Mouse (Mus musculus): ENCODE data around the gene Ranbp10.

Ranbp10 gene

GRCm38 (mm10) chr8:105788927-105789326 is 38.2 kb downstream of the Ranbp10 start:
- DNase-seq (ENCODE audit: extremely low read depth, low read depth), result no peak

DNA sequence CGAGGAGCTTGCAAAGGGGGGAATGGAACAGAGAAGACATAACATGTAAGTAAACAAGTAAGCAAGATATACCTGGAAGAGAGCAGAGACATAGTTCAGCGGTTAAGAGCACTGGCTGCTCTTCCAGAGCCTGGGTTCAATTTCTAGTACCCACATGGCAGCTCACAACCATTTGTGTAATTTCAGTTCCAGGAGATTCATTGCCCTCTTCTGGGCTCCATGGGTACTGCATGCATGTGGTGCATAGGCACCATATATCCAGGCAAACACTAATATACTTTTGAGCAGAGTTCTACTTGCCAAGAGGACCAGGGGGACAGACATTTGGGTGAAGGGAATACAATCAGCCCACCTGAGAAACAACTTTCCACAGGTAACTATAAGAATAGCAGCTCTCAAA is 38.9 kb downstream of the Ranbp10 start:
- DNase-seq (ENCODE audit: extremely low read depth, low read depth), result peak; percentile 54

- DNase-seq (ENCODE audit: extremely low read depth, low read depth), result no peak
Observed at GRCm38 (mm10) chr8:105780298-105780697, 46.9 kb downstream of the Ranbp10 start.

DNA sequence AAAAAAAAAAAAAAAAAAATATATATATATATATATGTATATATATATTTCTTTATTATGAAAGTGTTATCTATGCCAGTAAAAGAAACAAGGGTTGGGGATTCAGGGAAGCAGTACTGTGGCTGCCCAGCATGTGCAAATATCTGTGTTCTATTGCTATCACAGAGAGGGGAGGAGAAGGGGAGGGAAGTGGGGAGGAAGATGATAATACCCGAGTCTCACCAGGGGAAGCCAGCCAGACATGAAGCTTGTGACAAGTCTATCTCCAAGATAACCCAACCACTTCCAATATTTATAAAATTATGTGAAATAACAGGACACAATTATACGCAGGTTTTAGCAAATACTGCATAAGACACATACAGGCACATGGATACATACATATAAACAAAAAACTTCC is 49.3 kb downstream of the Ranbp10 start:
- DNase-seq (ENCODE audit: extremely low read depth, low read depth), result no peak

GRCm38 (mm10) chr8:105774498-105774897 is 52.7 kb downstream of the Ranbp10 start:
- no peak for DNase-seq (ENCODE audit: extremely low read depth, low read depth)

DNA sequence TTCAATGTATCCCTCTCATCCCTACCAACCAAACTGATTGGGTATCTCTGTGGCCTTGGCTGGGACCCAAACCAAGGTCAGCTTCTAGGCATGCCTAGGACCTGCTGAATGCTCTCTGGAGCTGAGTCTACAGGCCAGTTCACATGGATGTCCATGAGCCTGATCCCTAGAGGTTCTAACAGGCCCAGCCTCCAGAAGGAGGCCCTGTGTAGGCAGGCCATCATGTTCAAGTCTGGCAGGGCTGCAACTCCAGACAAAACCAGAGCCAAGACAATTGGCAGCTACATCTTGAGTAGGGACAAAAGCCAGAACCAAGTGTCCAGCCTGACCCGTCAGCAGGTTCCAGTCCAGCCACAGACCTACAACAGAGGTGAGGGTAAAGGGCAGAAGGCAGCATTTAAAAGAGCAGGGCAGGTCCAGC is 53.7 kb downstream of the Ranbp10 start:
- no peak for DNase-seq (ENCODE audit: extremely low read depth, low read depth)

DNA sequence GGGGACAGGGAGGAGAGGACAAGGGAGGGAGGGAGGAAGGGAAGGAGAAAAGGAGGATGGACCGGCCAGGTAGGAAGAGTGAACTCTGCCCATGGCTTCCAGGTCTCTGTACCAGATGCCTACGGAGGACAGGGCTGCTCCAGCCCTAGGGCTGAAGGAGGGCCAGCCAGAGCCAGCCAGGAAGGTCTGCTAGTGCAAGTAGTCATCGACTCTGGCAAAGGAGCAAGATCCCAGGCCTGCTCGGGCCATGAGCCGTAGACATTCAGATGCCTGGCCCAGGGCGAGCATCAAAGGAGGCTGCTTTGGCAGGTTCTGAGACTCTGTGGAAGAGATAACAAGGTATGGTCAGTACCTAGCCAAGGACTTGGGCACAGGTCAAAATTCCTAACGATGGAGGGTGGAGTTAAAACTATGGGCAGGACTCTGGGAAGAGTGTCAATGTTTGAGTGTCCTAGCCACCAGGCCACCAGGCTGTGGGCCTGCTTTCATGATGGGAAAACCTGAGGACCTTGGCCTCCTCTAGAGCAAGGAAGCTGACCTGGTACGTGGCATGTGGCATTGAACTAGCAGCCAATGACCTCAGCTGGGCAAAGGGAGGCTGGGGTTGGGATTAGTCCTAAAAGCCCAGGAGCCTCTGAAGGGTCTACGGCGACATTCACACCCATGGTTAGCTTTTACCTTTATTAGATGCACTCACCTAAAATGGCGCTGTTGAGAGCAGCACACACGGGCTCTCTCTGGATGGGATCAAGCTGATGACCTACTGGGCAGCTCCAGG is 55.6 kb downstream of the Ranbp10 start:
- no peak for DNase-seq (ENCODE audit: extremely low read depth, low read depth)

- DNase-seq (ENCODE audit: extremely low read depth, low read depth), result no peak
Observed at GRCm38 (mm10) chr8:105770609-105771008, 56.5 kb downstream of the Ranbp10 start.

- no peak for DNase-seq (ENCODE audit: extremely low read depth, low read depth)
Observed at GRCm38 (mm10) chr8:105768485-105769257, 58.5 kb downstream of the Ranbp10 start.

DNA sequence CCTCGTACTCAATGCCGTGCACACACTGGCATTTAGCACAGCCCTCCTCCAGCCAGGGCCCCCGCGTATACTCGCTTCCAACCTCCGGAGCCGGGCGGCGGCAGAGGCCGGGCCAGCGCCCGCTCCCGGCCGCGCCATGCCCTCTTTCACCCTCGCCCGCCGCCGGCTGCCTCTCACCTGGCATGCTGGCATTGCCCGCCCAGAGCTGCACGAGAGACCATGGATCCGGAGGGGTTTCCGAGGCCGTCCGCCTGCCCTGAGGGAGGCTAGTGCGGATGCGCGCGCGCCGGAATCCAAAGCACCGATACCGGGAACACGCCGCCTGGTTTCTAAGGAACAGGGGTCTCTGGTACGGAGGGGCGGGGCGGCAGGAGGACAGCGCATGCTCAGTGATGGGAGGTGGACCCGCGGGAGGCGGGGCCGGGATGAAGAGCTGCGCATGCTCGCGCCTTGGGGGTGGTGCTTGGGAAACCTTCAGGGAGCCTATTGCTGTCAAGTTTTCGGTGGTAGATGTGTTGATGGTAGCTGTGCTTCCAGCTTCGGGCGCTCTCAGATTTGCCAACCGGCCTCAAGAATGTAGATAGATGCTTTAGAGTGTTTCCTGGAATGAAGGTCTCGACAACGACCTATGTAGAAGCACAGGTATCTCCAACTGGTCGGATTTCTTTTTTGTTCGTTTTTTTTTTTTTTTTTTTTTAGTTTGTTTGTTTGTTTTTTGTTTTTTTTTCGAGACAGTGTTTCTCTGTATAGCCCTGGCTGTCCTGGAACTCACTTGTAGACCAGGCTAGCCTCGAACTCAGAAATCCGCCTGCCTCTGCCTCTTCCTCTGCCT is 68.7 kb downstream of the Ranbp10 start, which contains the start of gene Gfod2:
Gfod2 (minus strand) TSS at position 388 of the 832 bp plus-strand sequence.
- DNase-seq (ENCODE audit: extremely low read depth, low read depth), result peak; percentile 76

- DNase-seq (ENCODE audit: extremely low read depth, low read depth), result no peak
Observed at GRCm38 (mm10) chr8:105757796-105758276, 69.3 kb downstream of the Ranbp10 start.

DNA sequence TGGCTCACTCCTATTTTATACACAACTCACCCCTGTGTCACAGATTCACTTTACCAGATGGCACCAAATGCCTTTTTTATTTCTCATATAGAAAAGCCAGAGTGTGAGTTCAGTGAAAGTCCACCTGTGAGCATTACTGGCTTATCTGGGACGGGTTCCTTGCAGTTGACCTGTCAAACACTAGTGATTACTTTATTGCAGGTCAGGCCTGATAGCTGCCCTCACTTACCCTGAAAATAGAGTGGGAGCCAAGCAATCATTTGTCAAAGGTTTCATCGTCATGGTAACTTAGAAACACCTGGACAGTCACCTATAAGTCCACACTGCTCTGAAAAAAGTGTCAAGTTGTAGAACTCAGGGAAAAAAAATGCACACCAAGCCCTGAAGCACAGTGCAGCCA is 72.5 kb downstream of the Ranbp10 start:
- no peak for DNase-seq (ENCODE audit: extremely low read depth, low read depth)

- DNase-seq (ENCODE audit: extremely low read depth, low read depth), result no peak
Observed at GRCm38 (mm10) chr8:105753916-105754315, 73.2 kb downstream of the Ranbp10 start.

GRCm38 (mm10) chr8:105750606-105751005 is 76.5 kb downstream of the Ranbp10 start:
- no peak for DNase-seq (ENCODE audit: extremely low read depth, low read depth)

GRCm38 (mm10) chr8:105743301-105743700 is 83.8 kb downstream of the Ranbp10 start:
- DNase-seq (ENCODE audit: extremely low read depth, low read depth), result no peak

DNA sequence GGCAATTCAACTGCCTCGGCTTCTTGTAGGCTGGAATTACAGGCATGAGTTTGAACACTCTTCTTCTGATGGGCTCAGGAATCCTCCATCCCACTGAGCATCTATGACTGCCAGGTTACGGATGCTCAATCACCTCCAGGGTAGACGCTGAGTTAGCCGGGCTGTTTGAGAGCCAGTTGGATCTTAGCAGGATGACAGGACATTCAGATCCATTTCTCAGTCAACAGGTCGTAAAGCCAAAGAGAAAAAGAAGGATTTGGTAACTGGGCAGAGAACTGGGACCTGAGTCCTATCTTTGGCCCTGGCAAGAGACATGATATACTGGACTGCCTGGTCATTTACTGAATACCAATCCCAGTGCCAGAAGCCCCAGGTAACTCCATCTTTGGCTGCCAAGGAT is 87.9 kb downstream of the Ranbp10 start:
- no peak for DNase-seq (ENCODE audit: extremely low read depth, low read depth)

GRCm38 (mm10) chr8:105732186-105732585 is 95.0 kb downstream of the Ranbp10 start:
- no peak for DNase-seq (ENCODE audit: extremely low read depth, low read depth)

GRCm38 (mm10) chr8:105727397-105728124 is 99.6 kb downstream of the Ranbp10 start:
- no peak for DNase-seq (ENCODE audit: extremely low read depth, low read depth)

- DNase-seq (ENCODE audit: extremely low read depth, low read depth), result no peak
Observed at GRCm38 (mm10) chr8:105725726-105726125, 101.4 kb downstream of the Ranbp10 start.

DNA sequence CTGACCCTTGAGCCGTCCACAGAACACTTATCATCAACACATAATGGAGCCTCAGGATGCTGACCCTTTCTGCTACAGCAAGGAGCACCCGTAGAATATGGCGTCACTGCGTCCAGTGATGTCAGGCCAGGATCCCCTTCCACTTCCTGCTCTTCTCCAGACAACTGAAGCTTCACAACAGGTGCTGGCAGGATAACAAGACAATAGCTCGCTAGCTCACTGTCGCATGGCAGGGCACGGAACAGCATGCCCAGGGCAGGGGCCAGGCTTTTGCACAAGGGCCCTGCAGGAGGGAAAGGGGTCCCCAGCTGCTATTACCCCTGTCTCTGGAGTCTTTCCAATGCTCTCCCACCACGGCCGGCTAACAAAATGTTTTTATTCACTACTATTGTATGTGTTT is 104.3 kb downstream of the Ranbp10 start:
- DNase-seq (ENCODE audit: extremely low read depth, low read depth), result no peak

DNA sequence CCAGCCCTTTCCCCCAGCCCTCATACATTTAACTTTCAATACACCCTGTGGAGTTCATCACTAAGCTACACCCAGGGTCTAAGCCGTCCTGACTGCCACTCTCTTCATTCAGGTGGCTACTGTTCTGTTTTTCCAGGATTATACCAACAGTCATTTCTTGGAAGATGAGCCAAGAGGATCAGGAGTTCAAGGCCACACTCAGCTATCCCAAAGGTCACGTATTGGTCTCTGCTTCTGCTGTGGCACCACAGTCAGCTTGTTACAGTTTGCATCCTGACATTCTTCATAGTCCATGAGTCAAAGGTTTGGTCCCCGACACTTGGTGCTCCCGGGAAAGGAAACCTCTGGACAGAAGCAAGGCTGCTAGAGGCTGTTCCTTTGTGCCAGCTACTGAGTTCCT is 107.5 kb downstream of the Ranbp10 start:
- no peak for DNase-seq (ENCODE audit: extremely low read depth, low read depth)
